Mouse (Mus musculus): ENCODE data around the gene Bbc3. TPM values are rescaled to one million over a fixed set of nuclear protein-coding genes. Genes with fewer than 3 reads are reported as not detected.
"Not testable (repeated sequence)": the region's sequence is repeated elsewhere in the genome, so short reads cannot be mapped to it uniquely, and the experiment has no call there.

The Bbc3 gene
- polyA plus RNA-seq (2015; fragmentation: Nextera tagmentation; extraction: Ambion mirVana): 22.4 and 22.8 TPM in 2 replicates

DNA sequence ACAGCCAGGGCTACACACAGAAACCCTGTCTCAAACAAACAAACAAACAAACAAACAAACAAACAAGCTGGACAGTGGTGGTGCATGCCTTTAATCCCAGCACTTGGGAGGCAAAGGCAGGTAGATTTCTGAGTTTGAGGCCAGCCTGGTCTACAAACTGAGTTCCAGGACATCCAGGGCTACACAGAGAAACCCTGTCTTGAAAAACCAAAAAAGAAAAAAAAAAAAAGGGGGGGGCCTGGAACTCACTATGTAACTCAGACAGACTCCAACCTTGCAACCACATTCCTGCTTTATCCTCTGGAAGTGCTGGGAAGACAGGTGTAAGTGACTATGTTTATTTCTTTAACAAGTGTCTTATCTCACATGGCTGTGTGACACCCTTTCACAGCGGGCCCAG is at the start of gene Bbc3:
Gene Bbc3 (plus strand): TSS at position 301 of the 400 bp plus-strand sequence.
- H3K4me1 ChIP-seq (replicated peaks): peaks cover 47% of the 10 kb centered on the region
- H3K4me3 ChIP-seq: peak within 1 kb of the TSS; percentile 69
- 62% methylated on average over 1 of the region's 1 CpGs for WGBS
- not testable (repeated sequence) for H3K9me3 ChIP-seq; H3K27me3 ChIP-seq; ATAC-seq (ENCODE audit: low read depth); H3K36me3 ChIP-seq
- H3K9ac ChIP-seq: peak within 1 kb of the TSS; percentile 93
- H3K27ac ChIP-seq (replicated peaks): peak within 1 kb of the TSS; percentile 67
- H3K4me2 ChIP-seq: peak within 1 kb of the TSS; percentile 96

DNA sequence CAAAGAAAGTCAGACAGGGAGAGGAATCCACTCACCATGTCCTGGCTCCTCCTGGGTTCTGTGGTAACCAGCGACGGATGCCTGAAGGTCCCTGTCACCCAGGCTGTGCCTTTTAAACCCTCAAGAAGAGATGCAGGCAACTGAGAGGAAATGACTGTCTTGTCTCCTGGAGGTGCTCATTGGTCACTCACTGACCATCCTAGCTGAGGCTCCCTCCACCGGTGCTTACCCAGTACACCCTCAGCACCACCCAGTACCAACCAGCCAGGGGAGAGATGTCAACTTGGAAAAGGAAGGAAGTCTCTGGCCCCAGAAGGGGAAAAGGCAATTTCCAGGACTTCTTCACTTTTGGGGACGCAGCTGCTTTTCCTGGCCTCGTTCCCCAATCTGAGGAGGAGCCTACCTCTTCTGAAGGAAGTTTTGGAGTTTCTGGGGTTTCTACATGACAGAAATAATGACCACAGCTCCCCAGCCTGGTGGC is 49.0 kb upstream of the Bbc3 start, which contains the start of gene C5ar1:
Gene C5ar1 (minus strand): TSS at position 431 of the 481 bp plus-strand sequence.
- Histone ChIP-seq H3K4me3 (no peak within 1 kb of the TSS), H3K27ac (replicated peaks) (no peak within 1 kb of the TSS), H3K4me2 (no peak within 1 kb of the TSS), H3K9me3 (no peaks in the 10 kb centered on the region), H3K4me1 (replicated peaks) (no peaks in the 10 kb centered on the region), H3K36me3 (no peaks in the 10 kb centered on the region), H3K9ac (no peak within 1 kb of the TSS), H3K27me3 (no peaks in the 10 kb centered on the region)
- ATAC-seq (ENCODE audit: low read depth): no peak
- WGBS: 90% methylated on average over 5 of the region's 5 CpGs

DNA sequence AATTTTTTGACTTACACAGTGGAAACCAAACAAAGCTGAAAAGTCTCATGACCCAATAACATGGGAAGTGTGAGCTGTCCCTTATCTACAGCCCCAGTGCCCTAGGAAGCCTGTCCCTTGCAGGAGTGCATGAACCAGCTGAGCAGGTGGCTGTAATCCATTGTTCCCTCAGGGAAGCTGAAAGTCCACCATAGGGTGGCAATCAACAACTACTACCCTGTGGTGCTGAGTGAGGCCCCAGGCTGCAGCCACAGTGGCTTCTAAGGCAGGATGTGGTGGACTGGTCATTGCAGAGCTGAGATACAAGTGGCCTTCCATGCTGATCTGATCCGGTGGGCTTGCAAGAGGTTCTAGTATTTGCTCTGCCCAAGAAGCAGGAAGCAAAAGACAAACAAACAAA is 47.1 kb upstream of the Bbc3 start:
- H3K4me2 ChIP-seq: no peak overlapping the region
- no peak overlapping the region for H3K4me3 ChIP-seq
- WGBS: 64% methylated on average over 1 of the region's 1 CpGs
- H3K27ac ChIP-seq (replicated peaks): no peak overlapping the region
- no peaks in the 10 kb centered on the region for H3K36me3 ChIP-seq
- ATAC-seq (ENCODE audit: low read depth): no peak
- peaks cover 8% of the 10 kb centered on the region for H3K9me3 ChIP-seq
- no peak overlapping the region for H3K9ac ChIP-seq
- no peaks in the 10 kb centered on the region for H3K27me3 ChIP-seq
- H3K4me1 ChIP-seq (replicated peaks): no peaks in the 10 kb centered on the region

DNA sequence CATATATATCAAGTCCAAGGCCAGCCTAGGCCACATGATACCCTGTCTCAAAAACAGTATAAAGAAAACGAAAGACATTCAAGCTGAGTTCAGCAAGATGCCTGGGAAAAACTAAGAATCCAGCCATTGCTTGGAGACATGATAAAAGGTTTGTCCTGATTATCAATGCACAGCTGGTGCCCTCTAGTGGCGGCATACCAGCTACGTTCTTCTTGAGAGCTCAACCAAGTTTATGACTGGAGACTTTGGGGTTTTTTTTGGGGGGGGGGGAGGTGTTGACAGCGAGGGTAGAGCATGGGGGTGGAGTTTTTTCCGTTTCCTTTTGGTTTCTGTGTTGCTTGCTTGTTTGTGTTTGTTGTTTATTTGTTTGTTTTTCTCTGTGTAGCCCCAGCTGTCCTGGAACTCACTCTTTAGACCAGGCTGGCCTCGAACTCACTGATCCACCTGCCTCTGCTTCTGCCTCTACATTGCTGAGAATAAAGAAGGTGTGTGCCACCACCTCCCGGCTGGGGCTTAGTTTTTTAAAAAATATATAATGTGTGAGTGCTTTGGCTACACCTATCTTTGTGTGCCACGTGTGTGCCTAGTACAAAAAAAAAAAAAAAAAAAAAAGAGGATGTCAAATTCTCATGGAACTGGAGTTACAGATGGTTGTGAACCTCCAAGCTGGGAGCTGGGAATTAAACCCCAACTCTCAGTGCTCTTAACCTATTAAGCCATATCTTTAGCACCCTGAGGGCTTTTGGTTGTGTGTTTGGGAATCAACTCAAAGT is 45.0 kb upstream of the Bbc3 start:
- ATAC-seq (ENCODE audit: low read depth): no peak
- WGBS: 30% methylated on average over 8 of the region's 8 CpGs
- no peak overlapping the region for H3K4me3 ChIP-seq

DNA sequence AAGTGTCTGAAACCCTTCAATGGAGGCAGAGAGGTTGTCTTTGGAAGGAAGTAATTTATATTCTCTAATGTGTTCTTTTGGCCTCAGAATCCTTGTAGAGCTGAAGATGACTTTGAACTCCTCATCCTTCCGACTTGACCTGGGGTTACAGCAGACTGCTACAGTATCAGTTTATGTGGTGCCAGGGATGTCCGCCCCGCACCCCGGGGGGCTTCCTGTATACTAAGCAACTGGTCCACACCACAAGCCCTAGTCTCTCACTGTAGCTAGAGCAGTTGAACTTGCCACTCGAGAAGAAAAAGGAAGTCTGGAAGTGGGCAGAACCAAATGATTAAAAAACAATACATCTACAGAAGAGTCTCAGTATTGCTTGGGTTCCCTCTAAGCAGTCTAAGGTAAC is 44.4 kb upstream of the Bbc3 start:
- H3K4me3 ChIP-seq: no peak overlapping the region
- H3K36me3 ChIP-seq: 0 out of 2 replicates have a peak, but pooled peaks cover 4% of the 10 kb centered on the region
- no peak overlapping the region for H3K27ac ChIP-seq (replicated peaks)
- H3K9me3 ChIP-seq: peaks cover 8% of the 10 kb centered on the region
- no peaks in the 10 kb centered on the region for H3K4me1 ChIP-seq (replicated peaks)
- ATAC-seq (ENCODE audit: low read depth): no peak
- H3K9ac ChIP-seq: no peak overlapping the region
- H3K4me2 ChIP-seq: no peak overlapping the region
- no peaks in the 10 kb centered on the region for H3K27me3 ChIP-seq
- 83% methylated on average over 5 of the region's 5 CpGs for WGBS

More for the DNA sequence above, 45.0 kb upstream of the Bbc3 start:
- no peak overlapping the region for H3K9ac ChIP-seq
- H3K27ac ChIP-seq (replicated peaks): no peak overlapping the region
- H3K4me2 ChIP-seq: no peak overlapping the region
- H3K27me3 ChIP-seq: no peaks in the 10 kb centered on the region
- H3K4me1 ChIP-seq (replicated peaks): no peaks in the 10 kb centered on the region
- H3K9me3 ChIP-seq: peaks cover 8% of the 10 kb centered on the region
- H3K36me3 ChIP-seq: no peaks in the 10 kb centered on the region

DNA sequence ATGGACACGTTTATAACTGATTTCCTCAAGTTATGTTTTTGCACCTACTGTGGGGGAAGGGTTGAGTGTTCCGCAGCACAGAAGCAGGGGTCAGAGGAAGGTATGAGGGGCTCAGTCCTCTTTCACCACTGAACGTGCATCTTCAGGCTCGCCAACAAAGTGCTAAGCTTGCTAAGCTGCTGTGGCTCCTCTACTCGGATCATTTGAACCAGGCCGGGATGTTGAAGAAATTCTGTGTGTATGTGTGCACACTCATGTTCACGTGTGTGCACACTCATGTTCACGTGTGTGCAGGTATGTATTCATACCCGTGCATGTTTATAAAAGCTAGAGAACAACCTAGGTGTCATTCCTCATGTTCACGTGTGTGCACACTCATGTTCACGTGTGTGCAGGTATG is 42.3 kb upstream of the Bbc3 start:
- no peak overlapping the region for H3K4me2 ChIP-seq
- WGBS: 90% methylated on average over 11 of the region's 11 CpGs
- no peaks in the 10 kb centered on the region for H3K27me3 ChIP-seq
- ATAC-seq (ENCODE audit: low read depth): no peak
- H3K4me1 ChIP-seq (replicated peaks): peaks cover 4% of the 10 kb centered on the region
- no peak overlapping the region for H3K4me3 ChIP-seq
- no peak overlapping the region for H3K9ac ChIP-seq
- H3K36me3 ChIP-seq: 0 out of 2 replicates have a peak, but pooled peaks cover 4% of the 10 kb centered on the region
- H3K27ac ChIP-seq (replicated peaks): no peak overlapping the region
- H3K9me3 ChIP-seq: peaks cover 8% of the 10 kb centered on the region

DNA sequence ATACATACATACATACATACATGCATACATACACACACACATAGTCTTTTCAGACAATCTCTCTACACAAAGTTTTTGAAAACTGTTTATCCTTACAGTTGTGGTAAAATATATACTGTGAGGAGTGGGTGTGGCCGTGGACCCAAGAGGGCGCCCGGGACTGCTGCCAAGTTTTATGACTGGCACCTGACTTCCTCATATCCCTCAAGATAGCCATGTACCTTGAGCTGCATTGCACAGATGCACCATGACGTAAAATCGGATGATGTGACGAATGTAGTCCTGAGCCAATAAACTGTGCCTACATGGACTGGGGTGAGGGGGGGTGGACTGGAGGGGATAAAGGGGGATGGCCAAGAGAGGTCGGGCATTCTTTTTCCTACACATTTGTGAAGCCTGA is 41.6 kb upstream of the Bbc3 start:
- WGBS: 83% methylated on average over 7 of the region's 7 CpGs
- H3K27me3 ChIP-seq; H3K9me3 ChIP-seq; H3K27ac ChIP-seq (replicated peaks); H3K9ac ChIP-seq; ATAC-seq (ENCODE audit: low read depth); H3K36me3 ChIP-seq; H3K4me2 ChIP-seq; H3K4me3 ChIP-seq: not testable (repeated sequence)
- peaks cover 12% of the 10 kb centered on the region for H3K4me1 ChIP-seq (replicated peaks)

DNA sequence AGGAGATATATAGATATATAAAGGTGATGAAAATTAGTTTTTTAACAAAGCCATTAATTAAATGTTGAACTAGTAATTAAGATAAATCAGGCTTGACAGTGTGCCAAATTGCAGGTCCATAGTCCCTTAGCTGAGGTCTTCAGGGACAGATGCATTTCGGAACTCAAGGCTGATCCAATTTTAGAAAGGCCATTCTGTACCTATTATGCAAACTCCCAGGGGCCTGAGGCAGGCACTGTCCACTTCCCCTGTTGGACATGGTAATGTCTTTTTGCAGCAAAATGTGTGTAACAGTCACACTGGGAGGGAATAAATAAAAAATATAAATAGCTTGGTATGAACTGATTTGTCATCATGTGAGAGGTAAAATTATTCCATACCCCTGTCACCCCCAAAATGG is 37.1 kb upstream of the Bbc3 start:
- H3K9ac ChIP-seq: peak overlapping the region; percentile 92
- WGBS: 35% methylated on average over 1 of the region's 1 CpGs
- peaks cover 32% of the 10 kb centered on the region for H3K4me1 ChIP-seq (replicated peaks)
- peak overlapping the region; percentile 88 for H3K4me2 ChIP-seq
- peaks cover 18% of the 10 kb centered on the region for H3K36me3 ChIP-seq
- peak overlapping the region; percentile 76; the same call in 1 of the 2 replicates for H3K4me3 ChIP-seq
- H3K9me3 ChIP-seq: no peaks in the 10 kb centered on the region; the same call in 1 of the 2 replicates
- H3K27ac ChIP-seq (replicated peaks): no peak overlapping the region
- H3K27me3 ChIP-seq: no peaks in the 10 kb centered on the region
- ATAC-seq (ENCODE audit: low read depth): no peak

DNA sequence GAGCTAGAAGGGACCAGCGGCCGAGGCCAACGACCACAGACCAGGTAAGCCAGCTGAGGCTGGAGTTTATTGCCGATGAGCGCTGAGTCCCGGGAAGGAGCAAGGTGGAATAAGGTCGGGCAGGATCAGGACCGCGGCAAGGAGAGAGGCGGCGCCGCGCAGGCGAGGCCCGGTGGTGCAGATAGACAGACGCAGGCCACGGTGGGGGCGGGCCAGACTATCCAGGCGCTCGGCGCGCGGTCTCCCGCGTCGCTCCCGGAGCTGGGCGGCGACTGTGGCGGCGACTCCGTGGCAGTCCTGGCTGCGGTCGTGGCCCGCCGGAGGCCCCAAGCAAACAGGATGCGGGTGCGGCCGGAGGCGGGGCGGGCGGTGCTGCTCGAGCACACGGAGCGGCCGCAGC is 35.5 kb upstream of the Bbc3 start:
- Histone ChIP-seq H3K27me3 (no peaks in the 10 kb centered on the region), H3K4me3 (peak overlapping the region; percentile 76), H3K36me3 (peaks cover 32% of the 10 kb centered on the region), H3K9ac (peak overlapping the region; percentile 92), H3K4me2 (peak overlapping the region; percentile 88), H3K27ac (replicated peaks) (peak overlapping the region; percentile 95), H3K9me3 (no peaks in the 10 kb centered on the region), H3K4me1 (replicated peaks) (peaks cover 32% of the 10 kb centered on the region)
- under 1% methylated on average over 41 of the region's 46 CpGs for WGBS
- ATAC-seq (ENCODE audit: low read depth): peak; percentile 81

DNA sequence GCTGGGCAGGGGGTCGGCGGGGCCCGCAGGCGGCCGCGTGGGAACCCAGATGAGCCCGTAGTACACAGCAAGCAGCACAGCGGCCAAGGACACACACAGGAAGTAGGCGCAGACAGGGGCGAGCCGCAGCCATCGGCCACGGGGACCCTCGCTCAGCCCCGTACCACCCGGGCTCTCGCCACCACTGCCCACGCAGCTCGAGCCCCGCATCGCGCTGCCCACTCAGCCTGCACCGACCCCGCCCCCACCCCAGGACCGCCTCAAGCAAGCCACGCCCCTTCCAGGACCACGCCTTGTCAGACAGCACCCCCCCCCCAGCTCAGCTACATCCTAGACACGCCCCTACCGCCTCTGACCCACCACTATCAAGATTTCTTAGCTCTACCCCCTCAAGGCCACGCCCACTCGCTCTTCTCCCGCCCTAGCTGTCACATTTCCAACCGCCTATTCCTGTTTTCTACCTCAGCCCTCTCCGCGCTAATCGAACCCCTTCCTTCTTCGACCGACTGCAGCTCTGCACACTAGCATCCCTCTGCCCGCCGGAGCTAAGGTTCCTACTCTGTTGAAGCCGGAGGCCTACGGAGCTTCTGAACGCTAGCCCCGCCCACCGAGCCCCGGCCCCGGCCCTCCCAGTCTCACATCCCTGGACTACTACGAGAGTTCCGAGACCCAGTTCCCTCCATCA is 35.0 kb upstream of the Bbc3 start, which contains the start of gene Inafm1:
Gene Inafm1 (minus strand): TSS at position 537 of the 685 bp plus-strand sequence.
- Histone ChIP-seq H3K27me3 (no peaks in the 10 kb centered on the region), H3K4me1 (replicated peaks) (peaks cover 32% of the 10 kb centered on the region), H3K27ac (replicated peaks) (peak within 1 kb of the TSS; percentile 95), H3K4me3 (peak within 1 kb of the TSS; percentile 76), H3K36me3 (peaks cover 37% of the 10 kb centered on the region), H3K9ac (peak within 1 kb of the TSS; percentile 92), H3K9me3 (no peaks in the 10 kb centered on the region), H3K4me2 (peak within 1 kb of the TSS; percentile 88)
- WGBS: 1% methylated on average over 46 of the region's 49 CpGs
- peak; percentile 89 for ATAC-seq (ENCODE audit: low read depth)

DNA sequence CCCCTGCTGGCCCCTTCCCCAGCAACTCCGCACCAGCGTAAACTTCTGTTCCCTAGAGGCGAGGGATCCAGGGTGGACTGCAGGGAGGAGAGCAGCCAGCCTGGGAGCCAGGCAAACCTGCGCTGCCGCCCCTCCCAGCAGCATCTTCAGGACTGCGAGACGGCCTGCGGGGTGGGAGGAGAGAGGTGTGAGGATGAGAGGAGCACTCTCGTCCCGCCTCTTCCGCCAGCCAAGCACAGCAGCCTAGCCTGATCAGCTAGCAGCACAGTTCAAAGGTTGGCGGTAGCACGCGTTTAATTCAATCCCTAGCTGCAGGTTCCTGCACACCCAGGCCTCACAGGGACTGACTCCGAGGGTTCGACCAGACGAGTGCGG is 34.4 kb upstream of the Bbc3 start:
- under 1% methylated on average over 17 of the region's 18 CpGs for WGBS
- H3K36me3 ChIP-seq: peaks cover 39% of the 10 kb centered on the region
- no peaks in the 10 kb centered on the region for H3K27me3 ChIP-seq
- H3K9me3 ChIP-seq: no peaks in the 10 kb centered on the region
- H3K27ac ChIP-seq (replicated peaks): peak overlapping the region; percentile 95
- H3K4me1 ChIP-seq (replicated peaks): peaks cover 32% of the 10 kb centered on the region
- peak; percentile 81 for ATAC-seq (ENCODE audit: low read depth)
- H3K9ac ChIP-seq: peak overlapping the region; percentile 68
- peak overlapping the region; percentile 88 for H3K4me2 ChIP-seq
- peak overlapping the region; percentile 76 for H3K4me3 ChIP-seq
